Mouse (Mus musculus): ENCODE measurements around the gene Dynlt1b. TPM values are rescaled to one million over a fixed set of nuclear protein-coding genes. Genes with fewer than 3 reads are reported as not detected.
"Not testable (repeated sequence)": the region's sequence is repeated elsewhere in the genome, so short reads cannot be mapped to it uniquely, and the experiment has no call there.

The Dynlt1b gene
- 180 and 185 TPM in 2 replicates for total RNA-seq (2017)

DNA sequence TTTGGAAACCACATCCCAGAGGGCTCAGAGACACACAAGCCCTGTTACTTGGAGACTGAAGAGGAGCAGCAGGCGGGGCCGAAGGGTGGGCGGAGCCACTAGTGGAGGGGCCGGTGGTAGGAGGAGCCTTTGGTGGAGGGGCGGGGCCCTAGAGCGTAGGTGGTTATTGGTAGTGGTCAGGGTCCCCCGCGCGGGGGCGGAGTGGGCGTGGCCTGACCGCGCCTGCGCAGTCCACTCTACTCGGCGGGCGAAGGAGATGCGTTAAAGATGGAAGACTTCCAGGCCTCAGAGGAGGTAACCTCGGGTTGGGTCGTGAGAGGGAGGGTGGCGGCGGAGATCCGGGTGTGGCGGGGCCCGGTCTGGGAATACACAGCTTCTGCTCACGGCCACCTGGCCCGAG is at the start of gene Dynlt1b:
TSS of gene Dynlt1b (plus strand) at position 168 of the 400 bp plus-strand sequence.
- ATAC-seq (ENCODE audit: extremely low read depth, insufficient number of reproducible peaks, low FRiP score, poor library complexity, severe bottlenecking): peak; percentile 96

DNA sequence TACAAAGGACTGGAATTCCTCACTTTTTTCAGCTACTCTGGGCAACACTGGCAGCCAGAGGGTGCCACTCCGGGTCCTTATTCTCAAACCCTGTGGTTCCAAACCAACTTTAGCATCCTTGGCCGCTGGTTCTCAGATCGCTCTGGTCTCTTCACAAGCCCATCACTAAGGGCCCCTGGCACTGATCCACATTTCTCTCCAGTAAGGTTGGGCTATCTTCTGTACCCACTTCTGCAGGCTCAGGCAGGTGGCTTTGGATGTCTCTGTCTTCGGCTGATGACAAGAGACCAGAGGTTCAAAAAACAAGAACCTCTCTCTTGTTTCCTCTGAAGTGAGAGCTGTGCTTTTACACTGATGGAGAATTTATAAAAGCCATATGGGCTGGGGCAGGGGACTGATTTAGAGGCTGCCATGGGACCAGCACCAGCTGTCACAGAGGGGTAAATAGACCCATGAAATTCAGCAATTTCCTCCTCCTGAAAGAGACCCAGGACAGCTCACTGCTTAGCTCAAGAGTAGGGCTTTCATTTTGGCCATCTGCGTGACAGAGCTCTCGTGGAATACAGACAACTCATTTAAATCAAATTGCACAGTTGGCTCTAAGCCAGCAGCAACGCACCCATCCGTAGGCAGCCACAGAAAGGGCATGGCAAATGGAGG is 49.6 kb upstream of the Dynlt1b start:
- not testable (repeated sequence) for ATAC-seq (ENCODE audit: extremely low read depth, insufficient number of reproducible peaks, low FRiP score, poor library complexity, severe bottlenecking)

DNA sequence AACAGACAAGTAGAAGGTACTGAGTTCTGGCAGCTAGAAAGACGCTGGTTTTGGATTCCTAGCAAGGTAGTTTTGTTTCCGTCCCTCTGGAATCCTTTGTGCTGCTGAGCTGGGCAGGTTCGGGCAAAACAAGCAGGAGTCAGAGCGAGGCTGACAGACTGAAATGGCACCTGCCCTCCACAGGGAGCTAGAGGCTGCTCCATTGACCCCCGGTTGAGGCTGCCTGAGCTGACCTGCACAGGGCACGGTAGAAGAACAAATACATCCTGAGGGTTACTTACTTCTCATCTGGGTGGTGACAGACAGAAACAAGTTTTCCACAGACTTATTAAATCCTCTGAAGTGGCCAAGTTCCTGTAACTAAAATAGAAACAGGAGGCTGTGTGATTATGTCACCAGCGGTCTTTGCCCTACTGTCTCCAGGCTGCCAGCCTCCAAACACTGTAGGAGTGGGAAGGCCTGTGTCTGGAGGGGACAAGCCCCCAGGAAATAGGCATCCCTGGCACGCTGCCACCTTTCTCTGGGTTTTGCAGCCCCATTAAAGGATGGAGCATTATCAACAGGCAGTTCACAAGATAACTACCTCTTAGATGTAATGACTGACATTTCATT is 48.7 kb upstream of the Dynlt1b start:
- ATAC-seq (ENCODE audit: extremely low read depth, insufficient number of reproducible peaks, low FRiP score, poor library complexity, severe bottlenecking): not testable (repeated sequence)

DNA sequence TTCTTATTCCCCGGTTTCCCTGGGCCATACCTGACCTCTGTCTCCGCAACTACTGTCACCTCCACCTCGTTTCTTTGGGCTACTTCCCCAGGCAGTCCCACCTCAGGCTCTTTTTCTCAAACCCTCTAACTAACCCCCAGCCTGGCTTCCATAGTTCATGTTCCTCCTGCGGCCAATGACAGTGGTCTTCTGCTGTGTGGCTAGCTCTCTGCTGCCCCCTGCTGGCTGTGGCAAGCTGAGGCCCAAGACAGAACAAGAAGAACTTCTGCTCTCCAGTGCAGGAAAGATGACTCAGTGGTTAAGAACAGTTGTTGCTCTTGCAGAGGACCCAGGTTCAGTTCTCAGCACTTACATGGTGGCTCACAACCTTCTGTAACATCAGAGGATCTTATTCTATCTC is 43.0 kb upstream of the Dynlt1b start:
- peak; percentile 83 for ATAC-seq (ENCODE audit: extremely low read depth, insufficient number of reproducible peaks, low FRiP score, poor library complexity, severe bottlenecking)

DNA sequence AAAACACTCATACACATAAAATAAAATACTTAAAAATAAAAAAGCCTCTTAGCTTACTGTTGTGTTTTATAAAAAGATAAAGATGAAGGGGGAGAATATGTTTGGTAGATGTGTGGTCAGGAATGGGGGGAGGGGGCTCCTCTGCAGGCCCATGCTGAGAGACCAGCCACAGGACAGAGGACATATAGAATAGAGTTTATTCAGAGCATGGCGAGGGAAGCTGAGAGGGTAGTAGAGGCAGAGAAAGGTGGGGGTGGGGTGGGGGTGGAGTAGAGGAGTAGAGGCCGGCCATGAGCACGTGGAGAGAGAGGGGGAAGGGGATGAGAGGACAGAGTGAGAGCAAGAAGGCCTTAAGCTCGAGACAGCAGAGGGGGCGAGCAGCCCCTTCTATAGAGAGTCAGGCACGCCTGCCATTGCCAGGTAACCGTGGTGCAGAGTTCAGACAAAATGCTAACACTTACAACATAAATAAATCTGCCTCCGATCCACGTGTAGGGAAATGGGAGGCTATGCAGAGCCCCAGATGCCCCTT is 42.5 kb upstream of the Dynlt1b start:
- not testable (repeated sequence) for ATAC-seq (ENCODE audit: extremely low read depth, insufficient number of reproducible peaks, low FRiP score, poor library complexity, severe bottlenecking)

DNA sequence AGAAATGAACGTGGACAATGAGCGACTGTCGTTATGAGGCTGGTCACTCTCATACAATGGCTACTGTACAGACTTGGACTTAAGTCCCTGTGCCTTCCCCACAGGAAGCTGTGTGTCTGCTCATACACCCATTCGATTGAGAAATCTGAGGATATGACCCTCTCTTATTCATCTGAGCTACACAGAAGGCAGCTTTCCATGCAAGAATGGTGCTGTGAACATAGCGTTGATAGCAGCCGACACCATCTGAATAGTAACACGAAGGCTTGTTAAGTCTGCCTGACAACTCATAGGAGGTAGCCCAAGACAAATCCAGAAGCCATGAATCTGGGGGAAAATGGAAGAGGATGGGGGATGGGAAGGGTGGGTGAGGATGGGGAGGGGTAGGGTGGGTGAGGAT is 40.4 kb upstream of the Dynlt1b start:
- ATAC-seq (ENCODE audit: extremely low read depth, insufficient number of reproducible peaks, low FRiP score, poor library complexity, severe bottlenecking): not testable (repeated sequence)

DNA sequence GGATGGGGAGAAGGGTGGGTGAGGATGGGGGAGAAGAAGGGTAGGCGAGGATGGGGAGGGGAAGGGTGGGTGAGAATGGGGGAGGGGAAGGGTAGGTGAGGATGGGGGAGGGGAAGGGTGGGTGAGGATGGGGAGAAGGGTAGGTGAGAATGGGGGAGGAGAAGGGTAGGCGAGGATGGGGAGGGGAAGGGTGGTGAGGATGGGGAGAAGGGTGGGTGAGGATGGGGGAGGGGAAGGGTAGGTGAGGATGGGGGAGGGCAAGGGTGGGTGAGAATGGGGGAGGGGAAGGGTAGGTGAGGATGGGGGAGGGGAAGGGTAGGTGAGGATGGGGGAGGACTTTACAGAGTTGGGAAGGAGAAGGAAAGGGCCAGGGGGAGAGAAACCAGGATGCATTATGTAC is 39.2 kb upstream of the Dynlt1b start:
- not testable (repeated sequence) for ATAC-seq (ENCODE audit: extremely low read depth, insufficient number of reproducible peaks, low FRiP score, poor library complexity, severe bottlenecking)

DNA sequence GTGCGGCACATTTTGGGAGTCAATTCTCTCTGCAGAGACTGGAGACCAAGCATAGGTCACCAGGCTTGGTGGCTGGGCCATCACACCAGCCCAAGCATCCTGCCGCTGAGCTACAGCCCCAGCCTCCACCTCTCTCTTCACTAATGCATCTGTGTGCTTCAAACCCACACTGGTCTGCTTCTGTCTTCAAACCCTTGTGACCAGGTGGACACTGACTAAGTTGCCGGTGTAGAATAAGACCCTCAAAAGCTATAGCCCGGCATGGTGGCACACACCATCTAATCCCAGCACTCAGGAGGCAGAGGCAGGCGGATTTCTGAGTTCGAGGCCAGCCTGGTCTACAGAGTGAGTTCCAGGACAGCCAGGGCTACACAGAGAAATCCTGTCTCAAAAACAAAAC is 38.2 kb upstream of the Dynlt1b start:
- ATAC-seq (ENCODE audit: extremely low read depth, insufficient number of reproducible peaks, low FRiP score, poor library complexity, severe bottlenecking): not testable (repeated sequence)

DNA sequence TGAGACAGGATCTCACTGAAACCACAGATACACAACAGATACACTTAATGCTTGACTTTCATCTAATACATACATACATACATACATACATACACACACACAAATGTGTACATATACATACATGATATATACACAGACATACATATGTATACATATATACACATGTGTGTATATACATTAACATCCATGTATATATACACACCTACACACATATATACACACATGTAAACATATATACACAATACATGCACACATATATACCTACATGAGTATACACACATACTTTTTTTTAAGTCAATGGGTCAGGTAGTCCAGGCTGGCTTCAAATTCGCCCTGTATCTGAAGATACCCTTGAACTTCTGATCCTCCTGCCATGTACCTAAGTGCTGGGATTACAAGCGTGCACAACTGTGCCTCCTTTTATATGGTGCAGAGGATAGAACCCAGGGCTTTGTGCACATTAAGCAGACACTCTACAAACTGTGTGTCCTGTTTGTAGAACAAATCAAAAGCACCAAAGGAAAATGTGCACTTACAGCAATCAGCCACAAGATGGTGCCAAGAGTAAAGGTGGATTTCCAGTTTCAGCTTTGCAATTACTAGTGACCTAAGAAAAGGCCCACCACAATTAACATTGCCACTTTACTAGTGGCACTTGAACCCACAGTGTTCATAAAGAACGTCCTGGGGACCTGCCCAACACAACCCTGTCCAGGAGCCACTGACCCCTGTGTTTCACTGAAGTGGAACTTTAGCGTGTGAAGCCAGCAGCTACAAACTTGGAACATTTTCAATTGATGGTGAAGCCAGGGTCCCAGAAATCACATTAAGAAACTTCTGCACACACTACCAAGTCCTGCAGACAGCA is 37.2 kb upstream of the Dynlt1b start:
- ATAC-seq (ENCODE audit: extremely low read depth, insufficient number of reproducible peaks, low FRiP score, poor library complexity, severe bottlenecking): peak; percentile 73

DNA sequence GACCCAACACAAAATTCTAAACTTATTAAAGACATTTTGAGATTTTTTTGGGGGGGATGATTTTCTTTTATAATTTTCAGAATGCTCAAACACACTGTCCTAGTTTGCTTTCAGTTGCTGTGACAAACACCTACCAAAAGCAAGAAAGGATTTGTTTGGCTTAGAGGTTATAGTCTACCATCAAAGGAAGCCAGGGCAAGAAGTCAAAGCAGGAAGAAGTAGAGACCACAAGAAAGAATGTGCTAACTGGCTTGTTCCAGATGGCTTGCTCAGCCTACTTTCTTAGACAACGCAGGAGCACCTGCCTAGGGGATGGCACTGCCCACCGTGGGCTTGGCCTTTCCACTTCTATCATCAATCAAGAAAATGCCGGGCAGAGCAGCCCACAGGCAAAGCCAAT is 31.8 kb upstream of the Dynlt1b start:
- ATAC-seq (ENCODE audit: extremely low read depth, insufficient number of reproducible peaks, low FRiP score, poor library complexity, severe bottlenecking): not testable (repeated sequence)

DNA sequence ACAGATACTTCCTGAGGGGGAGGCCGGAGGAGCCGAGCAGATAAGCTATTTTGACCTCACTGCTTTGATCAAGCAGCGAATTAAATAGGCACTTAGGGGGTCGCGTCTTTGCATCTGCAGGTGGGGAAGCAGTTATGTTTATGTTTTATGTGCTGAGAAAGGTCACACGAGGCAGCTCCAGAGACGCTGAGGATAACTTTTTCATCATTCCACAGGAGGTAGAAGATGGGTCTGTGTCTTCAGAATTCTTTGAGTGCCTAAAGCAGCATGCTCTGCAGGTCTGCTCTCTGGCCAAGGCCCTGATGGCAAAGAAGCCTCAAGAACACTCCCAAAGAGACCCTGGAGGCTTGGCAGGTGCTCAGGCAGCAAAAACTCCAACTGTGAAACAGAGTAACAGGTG is 31.1 kb upstream of the Dynlt1b start:
- not testable (repeated sequence) for ATAC-seq (ENCODE audit: extremely low read depth, insufficient number of reproducible peaks, low FRiP score, poor library complexity, severe bottlenecking)

DNA sequence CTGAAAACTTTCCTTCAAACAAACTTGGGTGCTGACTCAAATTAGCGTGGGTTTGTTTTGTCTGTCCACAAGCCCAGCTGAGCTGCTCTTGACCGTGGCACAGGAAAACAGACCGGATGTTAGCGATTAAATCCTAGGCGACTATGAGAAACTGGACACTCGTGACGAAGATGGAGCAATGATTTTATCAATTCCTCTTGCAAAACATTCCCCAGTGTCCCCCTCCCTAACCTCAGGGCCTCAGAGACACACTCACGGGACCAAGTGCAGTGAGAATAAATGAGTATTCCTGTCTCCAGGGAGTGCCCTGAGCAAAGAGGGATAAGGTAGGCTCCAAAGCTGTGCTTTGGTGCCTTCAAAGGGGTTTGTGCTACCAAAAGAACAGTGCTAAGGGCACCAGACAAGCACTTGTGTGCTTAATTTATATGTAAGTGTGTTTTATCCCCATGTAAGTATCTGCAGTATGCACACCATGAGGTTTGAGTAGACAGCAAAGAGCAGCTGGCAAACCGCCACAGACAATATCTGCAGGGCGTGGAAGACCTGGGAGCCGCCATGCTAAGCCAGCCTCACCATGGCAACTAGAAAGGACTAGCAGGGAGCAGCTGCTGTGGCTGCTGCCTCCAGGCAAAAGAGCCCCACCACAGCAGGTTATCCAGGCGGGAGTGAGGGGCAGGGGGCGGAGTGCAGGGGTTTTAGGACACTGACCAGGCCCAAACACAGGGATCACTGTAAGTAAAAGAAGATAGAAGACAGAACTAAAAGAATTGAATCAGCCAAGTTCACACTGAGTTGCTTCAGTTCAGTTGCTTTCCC is 30.4 kb upstream of the Dynlt1b start:
- not testable (repeated sequence) for ATAC-seq (ENCODE audit: extremely low read depth, insufficient number of reproducible peaks, low FRiP score, poor library complexity, severe bottlenecking)

DNA sequence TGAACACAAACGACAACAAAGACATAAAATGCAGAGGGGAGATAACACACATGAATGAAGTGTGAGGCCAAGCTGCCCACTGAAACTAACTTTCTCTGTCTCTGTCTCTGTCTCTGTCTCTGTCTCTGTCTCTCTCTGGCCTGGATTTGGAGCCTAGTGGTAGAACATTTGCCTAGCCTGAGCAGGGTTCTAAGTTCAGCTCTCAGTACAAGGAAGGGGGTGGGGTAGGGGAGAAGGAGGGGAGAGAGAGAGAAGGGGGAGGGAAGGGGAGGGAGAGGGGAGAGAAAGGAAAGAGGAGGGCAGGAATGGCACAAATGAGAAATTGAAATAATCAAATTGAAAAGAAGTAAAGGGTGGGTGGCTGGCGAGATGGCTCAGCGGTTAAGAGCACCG is 29.8 kb upstream of the Dynlt1b start:
- ATAC-seq (ENCODE audit: extremely low read depth, insufficient number of reproducible peaks, low FRiP score, poor library complexity, severe bottlenecking): not testable (repeated sequence)

DNA sequence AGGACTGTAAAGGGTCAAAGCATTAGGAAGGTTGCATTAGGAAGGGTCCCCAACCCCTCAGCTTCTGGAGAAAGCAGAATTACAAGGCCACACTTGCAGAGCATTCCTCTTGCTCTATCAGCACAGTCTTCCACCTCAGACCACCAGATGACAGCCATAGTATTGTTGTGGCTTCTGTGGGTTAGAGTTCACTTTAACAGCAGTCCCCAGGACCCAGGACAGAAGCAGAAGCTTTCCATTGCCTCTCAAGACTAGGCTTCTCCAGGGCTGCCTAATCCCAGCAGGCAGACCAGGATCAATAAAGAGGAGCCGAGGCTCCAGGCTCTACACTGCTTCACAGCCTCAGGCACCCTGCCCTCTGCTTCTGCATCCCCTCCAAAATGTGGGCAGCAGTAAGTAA is 25.4 kb upstream of the Dynlt1b start:
- not testable (repeated sequence) for ATAC-seq (ENCODE audit: extremely low read depth, insufficient number of reproducible peaks, low FRiP score, poor library complexity, severe bottlenecking)

DNA sequence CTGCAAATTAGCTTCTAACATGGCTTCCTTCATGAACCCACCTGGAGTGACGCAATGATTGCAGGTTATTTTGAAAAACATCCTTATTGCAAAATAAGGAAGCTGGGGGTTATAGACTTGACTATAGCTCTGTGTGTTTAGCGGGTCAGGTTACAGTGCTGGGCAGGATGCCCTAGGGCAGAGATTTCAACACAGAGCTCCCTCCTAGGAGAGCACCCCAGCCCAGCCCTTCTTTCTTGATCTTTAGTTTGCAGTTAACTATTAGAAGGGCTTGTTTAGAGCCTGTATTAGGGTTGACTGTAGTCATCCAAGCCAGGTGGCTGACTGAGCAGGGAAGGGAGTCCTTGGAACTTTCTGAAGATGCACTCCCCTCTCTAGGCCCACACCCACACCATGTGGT is 22.9 kb upstream of the Dynlt1b start:
- ATAC-seq (ENCODE audit: extremely low read depth, insufficient number of reproducible peaks, low FRiP score, poor library complexity, severe bottlenecking): peak; percentile 61

DNA sequence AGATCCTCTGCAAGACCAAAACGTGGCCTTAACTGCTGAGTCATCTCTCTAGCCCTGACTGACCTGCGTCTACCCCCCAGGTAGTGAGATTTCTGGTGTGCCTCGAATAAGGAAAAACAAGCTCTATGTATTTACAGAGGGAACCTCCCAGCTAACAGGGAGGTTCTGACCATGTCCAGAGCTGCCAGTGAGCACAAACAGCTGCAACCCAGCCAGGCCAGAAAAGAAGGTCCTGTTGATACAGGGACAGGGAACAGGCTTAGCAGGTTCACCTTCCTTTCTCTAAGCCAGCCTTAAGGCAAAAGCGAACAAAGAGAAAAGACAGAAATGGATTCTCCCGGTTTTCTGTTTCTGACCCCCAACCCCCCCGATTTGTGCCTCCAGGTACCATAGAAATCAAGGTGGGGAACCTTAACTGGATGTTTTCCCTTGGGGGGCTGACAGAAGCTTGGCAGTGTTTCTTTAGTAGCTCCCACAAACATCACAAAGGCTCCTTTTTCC is 19.1 kb upstream of the Dynlt1b start:
- ATAC-seq (ENCODE audit: extremely low read depth, insufficient number of reproducible peaks, low FRiP score, poor library complexity, severe bottlenecking): not testable (repeated sequence)

DNA sequence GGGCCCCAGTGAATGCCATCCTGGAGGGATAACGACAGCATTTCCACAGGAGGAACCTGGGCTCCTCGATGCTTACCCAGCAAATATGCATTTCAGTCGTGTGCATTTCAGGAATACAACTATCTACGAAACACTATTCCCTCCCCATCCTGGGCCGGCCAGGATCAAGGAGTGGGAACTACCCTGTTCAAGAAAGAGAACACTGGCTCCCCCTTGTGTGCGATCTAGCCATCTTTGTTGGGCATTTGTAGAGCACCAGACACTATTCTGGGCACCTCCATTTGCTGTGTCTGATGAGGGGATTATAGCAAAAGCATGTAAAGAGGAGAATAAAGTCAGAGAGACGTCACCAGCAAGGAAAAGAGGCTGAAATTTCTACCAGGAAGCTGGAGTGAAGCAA is 12.8 kb upstream of the Dynlt1b start:
- not testable (repeated sequence) for ATAC-seq (ENCODE audit: extremely low read depth, insufficient number of reproducible peaks, low FRiP score, poor library complexity, severe bottlenecking)

DNA sequence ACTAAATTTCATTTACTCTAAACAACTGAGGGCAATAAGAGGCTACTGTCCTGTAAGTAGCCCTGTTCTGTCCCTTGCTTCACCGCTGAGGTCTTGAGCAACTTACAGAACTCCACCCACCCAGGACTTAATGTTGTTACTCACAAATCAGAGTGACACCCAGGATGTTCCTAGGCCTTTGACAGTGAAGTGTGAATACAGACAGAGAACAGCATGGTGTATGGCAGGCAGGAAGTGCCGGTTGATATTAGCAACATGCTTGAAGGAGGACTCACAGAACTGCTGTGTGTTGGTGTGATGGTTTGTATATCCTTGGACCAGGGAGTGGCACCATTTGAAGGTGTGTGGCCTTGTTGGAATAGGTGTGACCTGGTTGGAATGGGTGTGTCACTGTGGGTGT is 9.4 kb upstream of the Dynlt1b start:
- not testable (repeated sequence) for ATAC-seq (ENCODE audit: extremely low read depth, insufficient number of reproducible peaks, low FRiP score, poor library complexity, severe bottlenecking)

Data from neutrophil, adult 5-6 weeks (primary cell).